Mouse (Mus musculus) layer of hippocampus, adult 2 months (tissue): ENCODE data around the gene Snx11. TPM values are rescaled to one million over a fixed set of nuclear protein-coding genes. Genes with fewer than 3 reads are reported as not detected.
"Not testable (repeated sequence)": the region's sequence is repeated elsewhere in the genome, so short reads cannot be mapped to it uniquely, and the experiment has no call there.

Source experiments
- DNase-seq, 2 experiments: peaks; one replicate each; pipeline ENCODE4 v3.0.0; 2022; ENCODE audit warnings: low spot score in 2 of 2
- H3K27ac ChIP-seq: fragments of 200-600 bp; 2 replicates; pipeline ENCODE4 v1.8.1; 2022
- H3K4me3 ChIP-seq: fragments of 200-600 bp; 2 replicates; pipeline ENCODE4 v1.8.1; 2022; ENCODE audit warnings: mild to moderate bottlenecking
- CTCF ChIP-seq: fragments of 200-600 bp; conservative IDR thresholded peaks from 2 replicates; pipeline ENCODE4 v1.8.1; 2022; ENCODE audit warnings: antibody characterized with exemption, mild to moderate bottlenecking, moderate library complexity
- total RNA-seq, 2 experiments: library from RNA; stranded (reverse); gene quantifications; 2 replicates each; pipeline ENCODE4 v1.2.3; 2021

The Snx11 gene
- total RNA-seq, 2 experiments from 2014 or later, result 52.5 to 56.7 TPM

- no peak for TF ChIP-seq CTCF
- no peak for DNase-seq
- H3K27ac ChIP-seq, result no peak overlapping the region
- no peak overlapping the region for H3K4me3 ChIP-seq
Measured at GRCm38 (mm10) chr11:96815895-96816294, 38.5 kb upstream of the Snx11 start.

- TF ChIP-seq CTCF, result no peak
- no peak overlapping the region for H3K27ac ChIP-seq
- no peak for DNase-seq
- no peak overlapping the region for H3K4me3 ChIP-seq
Measured at GRCm38 (mm10) chr11:96814443-96814842, 37.1 kb upstream of the Snx11 start.

- H3K4me3 ChIP-seq, result no peak overlapping the region
- no peak overlapping the region for H3K27ac ChIP-seq
- no peak for TF ChIP-seq CTCF
Measured at GRCm38 (mm10) chr11:96813920-96814319, 36.6 kb upstream of the Snx11 start.

GRCm38 (mm10) chr11:96813455-96813854 lies 36.1 kb upstream of the Snx11 start:
- Histone ChIP-seq H3K27ac (no peak overlapping the region), H3K4me3 (no peak overlapping the region)
- no peak for DNase-seq
- TF ChIP-seq CTCF, result no peak

More at GRCm38 (mm10) chr11:96813920-96814319, 36.6 kb upstream of the Snx11 start:
- DNase-seq, result no peak

- TF ChIP-seq CTCF, result peak; percentile 20; the same call in 1 of the 2 replicates
- not testable (repeated sequence) for DNase-seq
Measured at GRCm38 (mm10) chr11:96811188-96811587, 33.8 kb upstream of the Snx11 start.

GRCm38 (mm10) chr11:96809562-96810235 lies 32.3 kb upstream of the Snx11 start:
- no peak overlapping the region for H3K27ac ChIP-seq
- no peak for TF ChIP-seq CTCF
- no peak overlapping the region for H3K4me3 ChIP-seq
- DNase-seq, result no peak

More at GRCm38 (mm10) chr11:96811188-96811587, 33.8 kb upstream of the Snx11 start:
- not testable (repeated sequence) for H3K27ac ChIP-seq, H3K4me3 ChIP-seq

GRCm38 (mm10) chr11:96808066-96808465 lies 30.7 kb upstream of the Snx11 start:
- H3K4me3 ChIP-seq, result no peak overlapping the region
- no peak for DNase-seq
- peak; percentile 66 for TF ChIP-seq CTCF
- H3K27ac ChIP-seq, result no peak overlapping the region

GRCm38 (mm10) chr11:96805606-96806005 lies 28.2 kb upstream of the Snx11 start:
- Histone ChIP-seq H3K4me3 (no peak overlapping the region), H3K27ac (no peak overlapping the region)
- no peak for TF ChIP-seq CTCF
- DNase-seq, result no peak

GRCm38 (mm10) chr11:96799511-96799910 lies 22.2 kb upstream of the Snx11 start:
- DNase-seq, result no peak
- H3K4me3 ChIP-seq, result no peak overlapping the region
- TF ChIP-seq CTCF, result no peak
- H3K27ac ChIP-seq, result no peak overlapping the region

GRCm38 (mm10) chr11:96796586-96796985 lies 19.2 kb upstream of the Snx11 start:
- peak; percentile 60 for TF ChIP-seq CTCF
- H3K27ac ChIP-seq, result no peak overlapping the region
- DNase-seq, result no peak
- no peak overlapping the region for H3K4me3 ChIP-seq

GRCm38 (mm10) chr11:96796081-96796480 lies 18.7 kb upstream of the Snx11 start:
- TF ChIP-seq CTCF, result no peak
- DNase-seq, result no peak
- Histone ChIP-seq H3K4me3 (no peak overlapping the region), H3K27ac (no peak overlapping the region)

GRCm38 (mm10) chr11:96795491-96795890 lies 18.1 kb upstream of the Snx11 start:
- no peak for DNase-seq
- TF ChIP-seq CTCF, result no peak
- no peak overlapping the region for H3K27ac ChIP-seq
- H3K4me3 ChIP-seq, result no peak overlapping the region

GRCm38 (mm10) chr11:96790681-96791080 lies 13.3 kb upstream of the Snx11 start:
- DNase-seq, result no peak
- TF ChIP-seq CTCF, result no peak
- no peak overlapping the region for H3K4me3 ChIP-seq
- H3K27ac ChIP-seq, result no peak overlapping the region

- TF ChIP-seq CTCF, result no peak; the same call in 1 of the 2 replicates
- DNase-seq, result no peak
- Histone ChIP-seq H3K4me3 (peak overlapping the region; percentile 80), H3K27ac (no peak overlapping the region)
Measured at GRCm38 (mm10) chr11:96789990-96790389, 12.6 kb upstream of the Snx11 start.
